Comparison of ENCODE assay signal across 21 mouse cellular contexts in genomic region chr2:62399832-62400231, GRCm38 (mm10). TPM values are rescaled to one million over a fixed set of nuclear protein-coding genes. Genes with fewer than 3 reads are reported as not detected.
DNase-seq lines count a peak whose midpoint lies in the region; ATAC-seq and TF ChIP-seq lines count a peak whose summit lies in the region.
"Had no signal": no experiment of that assay in that cellular context is flagged by ENCODE, and none has a peak within 500 bp of the region (broad histone marks: within the 10 kb centered on the region; RNA-seq: fewer than 3 reads in every experiment).

No protein-coding gene starts in this region.

- H3K27ac ChIP-seq in MEL (ENCODE audit: control insufficient read depth, low read depth, low read length) = peak overlapping the region; percentile 88
- H3K27ac ChIP-seq in intestine, postnatal 0 days (ENCODE audit: low read depth, low read length) = peak overlapping the region; percentile 50; the same call in 1 of the 2 replicates
- peak overlapping the region; percentile 70; the same call in 1 of the 2 replicates for H3K27ac ChIP-seq in small intestine, adult 2 months (ENCODE audit: insufficient read depth, low read depth, low read length)
- H3K27ac ChIP-seq: embryonic facial prominence, embryonic 15.5 days; heart, embryonic 10.5 days; hindbrain, embryonic 12.5 days; hindbrain, postnatal 0 days had no signal

- peak; percentile 10 to 19 for DNase-seq in cerebellum, postnatal 14 days
- no peak for DNase-seq in cerebellum, adult 9-10 months
- DNase-seq in MEL (ENCODE audit: low read depth, low spot score) = peak; percentile 60
- DNase-seq: adrenal gland, adult 2 months; adrenal gland, postnatal 36 days; cerebellum, adult 8-10 months; embryo, embryonic 11 days; forebrain, postnatal 0 days; heart, postnatal 10 days; heart, postnatal 4 days had no signal

- no peaks in the 10 kb centered on the region for H3K9me3 ChIP-seq in MEL (replicated peaks; ENCODE audit: insufficient read depth, low read length)
- no peaks in the 10 kb centered on the region for H3K9me3 ChIP-seq in intestine, postnatal 0 days (ENCODE audit: control insufficient read depth)
- H3K9me3 ChIP-seq: embryonic facial prominence, embryonic 15.5 days; heart, embryonic 10.5 days; hindbrain, embryonic 12.5 days had no signal

- TF ChIP-seq EP300 in MEL (IDR thresholded peaks at IDR 0.05; ENCODE audit: low read depth in 1 of 2, low read length in 2 of 2) = no peak

- WGBS in intestine, postnatal 0 days = 85% methylated on average over 2 of the region's 2 CpGs
- 90% methylated on average over 2 of the region's 2 CpGs for WGBS in small intestine, adult 2 months

- H3K79me2 ChIP-seq in MEL (ENCODE audit: control insufficient read depth, insufficient read depth, low read length, poor library complexity) = peaks cover 21% of the 10 kb centered on the region

- H3K27me3 ChIP-seq in MEL (ENCODE audit: control insufficient read depth in 1 of 2, insufficient read depth in 2 of 2, low read length in 2 of 2) = no peaks in the 10 kb centered on the region
- H3K27me3 ChIP-seq in intestine, postnatal 0 days (replicated peaks; ENCODE audit: control insufficient read depth, insufficient read depth, low read length) = no peaks in the 10 kb centered on the region
- H3K27me3 ChIP-seq in small intestine, adult 2 months (ENCODE audit: control insufficient read depth, insufficient read depth, low read length) = no peaks in the 10 kb centered on the region
- H3K27me3 ChIP-seq: CH12.LX; embryonic facial prominence, embryonic 15.5 days; hindbrain, embryonic 12.5 days had no signal

- no peak for TF ChIP-seq CTCF in MEL (IDR thresholded peaks at IDR 0.05 in 2 of 3, conservative IDR thresholded peaks at IDR 0.05 in 1 of 3; ENCODE audit: control insufficient read depth in 1 of 3, insufficient read depth in 1 of 3, low read depth in 2 of 3, low read length in 3 of 3, poor library complexity in 1 of 3, severe bottlenecking in 1 of 3)
- TF ChIP-seq CTCF in intestine, postnatal 0 days (IDR thresholded peaks at IDR 0.05; ENCODE audit: low read depth) = no peak
- TF ChIP-seq CTCF in small intestine, adult 2 months (IDR thresholded peaks at IDR 0.05; ENCODE audit: extremely low read depth, insufficient read length, insufficient replicate concordance, low read depth, low read length) = no peak

- H3K9ac ChIP-seq in MEL (ENCODE audit: control insufficient read depth, low read depth, low read length, poor library complexity, severe bottlenecking) = peak overlapping the region; percentile 4
- H3K9ac ChIP-seq in intestine, postnatal 0 days (ENCODE audit: low read depth, low read length) = no peak overlapping the region
- H3K9ac ChIP-seq: embryonic facial prominence, embryonic 15.5 days; forebrain, postnatal 0 days; hindbrain, embryonic 12.5 days had no signal

- no peak for TF ChIP-seq POLR2A in MEL (IDR thresholded peaks at IDR 0.05; ENCODE audit: control insufficient read depth in 1 of 2, insufficient read depth in 1 of 2, low read depth in 1 of 2, low read length in 2 of 2, poor library complexity in 1 of 2)
- no peak for TF ChIP-seq POLR2A in small intestine, adult 2 months (IDR thresholded peaks at IDR 0.05; ENCODE audit: low read depth, low read length)

- H3K36me3 ChIP-seq in MEL (ENCODE audit: control insufficient read depth in 1 of 2, insufficient read depth in 2 of 2, low read length in 2 of 2) = peaks cover 10 to 81% of the 10 kb centered on the region in 2 experiments
- H3K36me3 ChIP-seq in intestine, postnatal 0 days (ENCODE audit: control insufficient read depth, insufficient read depth) = no peaks in the 10 kb centered on the region
- H3K36me3 ChIP-seq in small intestine, adult 2 months (ENCODE audit: control insufficient read depth, insufficient read depth, low read length) = peaks cover 21% of the 10 kb centered on the region
- H3K36me3 ChIP-seq: embryonic facial prominence, embryonic 15.5 days; heart, embryonic 10.5 days; hindbrain, embryonic 12.5 days had no signal

- no peak for ATAC-seq in intestine, postnatal 0 days
- no peak for ATAC-seq in erythroid progenitor cell, adult 5-6 weeks (replicated peaks; ENCODE audit: low FRiP score, poor library complexity, severe bottlenecking)
- no peak for ATAC-seq in CD4-positive, CD25-positive, alpha-beta regulatory T cell, adult 4 months
- ATAC-seq: forebrain, postnatal 0 days; hindbrain, postnatal 0 days had no signal

- H3K4me3 ChIP-seq in MEL (ENCODE audit: control insufficient read depth in 1 of 2, insufficient read depth in 1 of 2, low read depth in 2 of 2, low read length in 2 of 2) = no peak overlapping the region
- no peak overlapping the region for H3K4me3 ChIP-seq in intestine, postnatal 0 days (ENCODE audit: low read depth, low read length)
- no peak overlapping the region for H3K4me3 ChIP-seq in small intestine, adult 2 months (ENCODE audit: low read depth, low read length)
- H3K4me3 ChIP-seq: embryonic facial prominence, embryonic 15.5 days; erythroblast, embryonic 14.5 days; heart, embryonic 10.5 days; hindbrain, embryonic 12.5 days had no signal

- TF ChIP-seq RAD21 in MEL (IDR thresholded peaks at IDR 0.05; ENCODE audit: low read depth, low read length) = no peak

- H3K4me2 ChIP-seq in intestine, postnatal 0 days (replicated peaks; ENCODE audit: low read depth) = no peak overlapping the region
- H3K4me2 ChIP-seq: embryonic facial prominence, embryonic 15.5 days; hindbrain, embryonic 12.5 days had no signal

- H3K4me1 ChIP-seq in MEL (ENCODE audit: control insufficient read depth in 1 of 2, insufficient read depth in 2 of 2, low read length in 2 of 2) = peaks cover 28 to 39% of the 10 kb centered on the region in 2 experiments
- no peaks in the 10 kb centered on the region; the same call in none of the 2 replicates for H3K4me1 ChIP-seq in intestine, postnatal 0 days (replicated peaks; ENCODE audit: control insufficient read depth, insufficient read depth, low read length)
- H3K4me1 ChIP-seq in small intestine, adult 2 months (ENCODE audit: control insufficient read depth, insufficient read depth, insufficient read length, low read length) = peaks cover 5% of the 10 kb centered on the region; the same call in 1 of the 2 replicates
- H3K4me1 ChIP-seq: embryonic facial prominence, embryonic 15.5 days; heart, embryonic 10.5 days; hindbrain, embryonic 12.5 days had no signal

TF ChIP-seq in MEL, 35 proteins besides CTCF, POLR2A, EP300 and RAD21:
- TF ChIP-seq NELFE (IDR thresholded peaks at IDR 0.05; ENCODE audit: low read depth, low read length) (0 out of 2 replicates have a peak, but pooled peaks have one; percentile 3), MEF2A (IDR thresholded peaks at IDR 0.05; ENCODE audit: extremely low read depth, insufficient replicate concordance, low read depth, low read length, poor library complexity, severe bottlenecking) (no peak)
TF ChIP-seq in MEL: peak in this region for 1.

RNA-seq across cellular contexts. Expression of gene Dpp4, which starts 12.2 kb away (rescaled TPM):
- total RNA-seq in MEL (2012; rRNA removed) = 40.4 and 46.7 TPM in 2 replicates
- polyA plus RNA-seq in MEL (2012; ENCODE audit: insufficient read depth in 1 of 2, insufficient read length in 2 of 2, low read depth in 1 of 2, low replicate concordance in 2 of 2, missing spikeins in 1 of 2) = 10 to 100 TPM; 64.1 to 99.1 TPM
- 56.0 and 70.4 TPM in 2 replicates for polyA plus RNA-seq in intestine, postnatal 0 days (2015; fragmentation: Nextera tagmentation; extraction: Ambion mirVana)
- polyA plus RNA-seq in small intestine, adult 2 months (2012; rRNA removed) = 12.8 and 77.5 TPM in 2 replicates
- 8.3 and 12.2 TPM in 2 replicates for total RNA-seq in erythroid progenitor cell, adult 5-6 weeks (2015; ENCODE audit: low replicate concordance)
- total RNA-seq in erythroid progenitor cell, adult 5-6 weeks (2017; ENCODE audit: low replicate concordance) = 1.7 and 3.5 TPM in 2 replicates
- polyA plus RNA-seq in CD4-positive, CD25-positive, alpha-beta regulatory T cell, adult 4 months (2017; shearing (Covaris generic)) = 100 to 1,000 TPM in 1 of 2 experiments, 10 to 100 TPM in 1; 98.3 to 101 TPM
- polyA plus RNA-seq: C2C12; erythroblast, embryonic 14.5 days had no signal
